Mouse (Mus musculus) ES-E14 (cell line): ENCODE data around the gene Tex44.

ENCODE experiments used
- ZC3H11A ChIP-seq: IDR thresholded peaks from 2 replicates; pipeline ENCODE4 v1.6.1; 2012; ENCODE audit warnings: low read depth, mild to moderate bottlenecking, inconsistent platforms, low read length, borderline replicate concordance
- ZNF384 ChIP-seq: IDR thresholded peaks from 2 replicates; pipeline ENCODE4 v1.6.1; 2012; ENCODE audit warnings: low read depth, low read length, inconsistent platforms

DNA sequence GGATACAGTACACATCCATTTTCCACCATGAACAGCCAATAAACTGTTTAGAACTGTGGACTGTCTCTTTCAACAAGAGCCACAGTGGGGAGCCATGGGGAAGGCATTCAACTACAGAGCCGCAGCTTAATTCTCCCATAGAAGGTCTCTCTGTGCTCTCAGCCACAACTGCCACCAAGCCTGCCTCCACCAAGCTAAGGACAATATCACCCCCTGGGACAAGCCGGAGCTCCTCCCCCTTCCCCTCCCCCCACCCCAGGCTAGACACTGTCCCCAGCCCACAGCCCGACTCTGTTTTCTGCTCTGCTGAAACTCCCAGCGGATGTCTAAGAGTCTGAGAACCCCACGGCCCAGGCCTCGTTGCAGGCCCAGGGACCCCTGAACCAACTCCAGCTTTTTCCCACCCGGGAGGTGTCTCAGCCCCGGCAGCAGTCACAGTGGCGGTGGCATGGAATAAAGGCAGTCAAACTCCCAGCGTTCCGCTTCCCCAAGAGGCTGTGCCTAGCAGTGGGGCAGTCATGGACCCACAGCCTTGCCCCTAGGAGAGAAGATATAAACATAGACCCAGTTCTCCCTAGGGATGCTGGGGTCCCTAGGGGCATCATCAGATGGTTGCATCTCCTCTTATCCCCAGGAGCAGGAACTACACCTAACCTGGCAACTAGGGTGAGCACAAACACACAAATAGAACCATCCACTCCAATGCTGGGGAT lies 1.1 kb upstream of the Tex44 start:
- no peak for TF ChIP-seq ZC3H11A
- no peak for TF ChIP-seq ZNF384
